Mouse (Mus musculus) midbrain, embryonic 11.5 days (tissue): ENCODE measurements around the gene Sorbs1. TPM values are rescaled to one million over a fixed set of nuclear protein-coding genes. Genes with fewer than 3 reads are reported as not detected.
"Not testable (repeated sequence)": the region's sequence is repeated elsewhere in the genome, so short reads cannot be mapped to it uniquely, and the experiment has no call there.

ENCODE experiments used
- ATAC-seq: fragments of 200-750 bp; cut with Nextera tagmentation; 2 replicates; pipeline ENCODE4 v1.8.0; 2017; ENCODE audit warnings: moderate TSS enrichment, moderate library complexity; ENCODE audit not compliant: low FRiP score
- DNase-seq: peaks from one replicate; pipeline ENCODE4 v3.0.0; 2015; ENCODE audit warnings: low spot score; ENCODE audit errors: missing footprints
- H3K27ac ChIP-seq: fragments of 300-500 bp; sonication (generic); 2 replicates; pipeline ENCODE4 v1.5.1; 2014; ENCODE audit warnings: low read depth, low read length
- H3K27me3 ChIP-seq: fragments of 300-500 bp; sonication (generic); 2 replicates; pipeline ENCODE4 v1.6.1; 2014; ENCODE audit warnings: mild to moderate bottlenecking, low read length, moderate library complexity, mixed read lengths; ENCODE audit not compliant: control insufficient read depth, insufficient read depth
- H3K36me3 ChIP-seq: fragments of 300-500 bp; sonication (generic); 2 replicates; pipeline ENCODE4 v1.6.1; 2014; ENCODE audit warnings: mild to moderate bottlenecking, low read length, moderate library complexity, mixed read lengths; ENCODE audit not compliant: control insufficient read depth, insufficient read depth
- H3K4me1 ChIP-seq: fragments of 300-500 bp; sonication (generic); 2 replicates; pipeline ENCODE4 v1.6.1; 2014; ENCODE audit warnings: low read length; ENCODE audit not compliant: control insufficient read depth, insufficient read depth
- H3K4me2 ChIP-seq: fragments of 300-500 bp; sonication (generic); 2 replicates; pipeline ENCODE4 v1.6.1; 2014; ENCODE audit warnings: mild to moderate bottlenecking, moderate library complexity
- H3K4me3 ChIP-seq: fragments of 300-500 bp; sonication (generic); 2 replicates; pipeline ENCODE4 v1.5.1; 2014; ENCODE audit warnings: low read depth, low read length
- H3K9ac ChIP-seq: fragments of 300-500 bp; sonication (generic); 2 replicates; pipeline ENCODE4 v1.6.1; 2014; ENCODE audit warnings: low read length
- H3K9me3 ChIP-seq: fragments of 300-500 bp; sonication (generic); 2 replicates; pipeline ENCODE4 v1.6.1; 2016; ENCODE audit warnings: low read length; ENCODE audit not compliant: control insufficient read depth
- WGBS: fragments of 180-500 bp; shearing (Covaris S2); extraction: QIAGEN DNeasy Blood & Tissue Kit; methylation state at CpG from one replicate; pipeline ENCODE4 v1.1.7; 2014; 5-methylcytosine and 5-hydroxymethylcytosine counted together
- polyA plus RNA-seq: library from polyadenylated mRNA; unstranded; fragments of >200 nt; fragmentation: Nextera tagmentation; extraction: Ambion mirVana; gene quantifications from 2 replicates; pipeline ENCODE4 v1.2.1, GENCODE M21; 2014

Sorbs1 gene
- 61.0 and 62.6 TPM in 2 replicates for polyA plus RNA-seq

DNA sequence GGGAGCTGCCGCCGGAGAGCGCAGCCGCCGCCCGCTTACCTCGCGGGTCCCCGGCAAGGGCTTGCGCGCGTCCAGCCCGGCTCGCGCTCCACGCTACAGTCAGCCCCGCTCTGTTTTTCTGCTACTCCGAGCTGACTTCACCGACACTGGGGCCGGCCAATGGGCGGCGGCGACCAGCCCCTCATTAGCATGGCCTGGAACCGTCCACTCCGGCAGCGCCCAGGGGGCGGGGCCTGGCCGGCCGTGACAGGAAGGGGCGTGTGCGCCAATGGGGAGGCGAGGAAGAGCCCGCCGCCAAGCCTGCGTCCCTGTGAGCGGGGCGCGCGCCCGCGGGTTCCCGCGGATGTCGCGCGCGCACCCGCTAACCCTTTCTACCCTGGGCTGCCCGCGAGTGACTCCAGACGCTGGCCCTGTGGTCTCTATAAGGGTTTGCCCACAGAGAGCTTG is at the start of gene Sorbs1:
Gene Sorbs1 (minus strand): TSS at position 148 of the 447 bp plus-strand sequence.
- peaks cover 4% of the 10 kb centered on the region; the same call in 1 of the 2 replicates for H3K4me1 ChIP-seq
- H3K27ac ChIP-seq = peak within 1 kb of the TSS; percentile 87
- peak within 1 kb of the TSS; percentile 84 for H3K9ac ChIP-seq
- DNase-seq (peak; percentile 99), ATAC-seq (peak; percentile 99)
- peak within 1 kb of the TSS; percentile 76 for H3K4me3 ChIP-seq
- H3K27me3 ChIP-seq = no peaks in the 10 kb centered on the region
- H3K4me2 ChIP-seq = peak within 1 kb of the TSS; percentile 87
- no peaks in the 10 kb centered on the region for H3K9me3 ChIP-seq
- under 1% methylated on average over 50 of the region's 51 CpGs for WGBS
- H3K36me3 ChIP-seq = no peaks in the 10 kb centered on the region

DNA sequence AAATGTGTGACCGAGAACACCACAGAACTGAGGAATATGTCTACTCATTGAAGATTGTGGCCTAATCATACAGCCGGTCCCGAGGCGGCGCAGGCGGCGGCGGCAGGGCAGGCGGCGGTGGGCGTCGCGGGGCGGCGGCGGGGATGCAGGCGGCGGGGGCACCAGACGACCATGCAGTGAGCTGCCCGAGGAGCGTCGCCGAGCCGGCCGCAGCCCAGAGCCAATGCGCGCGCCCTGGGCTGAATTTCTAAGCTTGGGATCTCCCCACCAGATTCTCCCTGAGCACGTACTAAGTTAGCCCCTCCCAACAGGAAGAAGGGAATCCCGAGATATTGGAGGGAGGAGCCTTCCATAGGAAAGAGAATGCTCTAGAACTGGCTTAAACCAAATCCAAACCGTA is 47.9 kb upstream of the Sorbs1 start:
- not testable (repeated sequence) for H3K27ac ChIP-seq, H3K4me2 ChIP-seq, H3K4me1 ChIP-seq, H3K4me3 ChIP-seq, DNase-seq, H3K9me3 ChIP-seq, H3K9ac ChIP-seq, H3K27me3 ChIP-seq
- ATAC-seq = peak; percentile 70; the same call in 1 of the 2 replicates
- H3K36me3 ChIP-seq = peaks cover 34% of the 10 kb centered on the region
- WGBS = 74% methylated on average over 12 of the region's 31 CpGs

DNA sequence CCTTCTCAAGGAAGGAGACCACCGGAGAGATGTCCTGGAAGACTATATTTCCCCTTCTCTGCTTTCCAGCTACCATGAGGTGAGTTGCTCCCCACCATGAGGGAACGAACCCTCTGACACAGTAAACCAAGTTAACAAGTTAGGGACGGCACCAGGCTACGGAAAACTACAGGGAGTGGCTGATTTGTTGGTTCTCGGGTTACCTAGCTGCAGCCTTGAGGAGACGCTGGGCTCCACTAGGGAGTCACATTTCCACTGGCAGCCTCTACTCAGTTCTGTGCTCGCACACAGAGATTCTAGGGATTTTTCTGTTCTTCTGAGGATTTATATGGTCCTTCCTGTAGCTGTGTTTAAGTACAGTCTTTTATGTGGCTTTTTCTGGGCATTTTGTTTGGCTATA is 42.5 kb upstream of the Sorbs1 start:
- H3K27me3 ChIP-seq = no peaks in the 10 kb centered on the region
- no peak overlapping the region for H3K4me3 ChIP-seq
- no peak overlapping the region for H3K4me2 ChIP-seq
- no peaks in the 10 kb centered on the region for H3K4me1 ChIP-seq
- 91% methylated on average over 7 of the region's 7 CpGs for WGBS
- DNase-seq (no peak), ATAC-seq (no peak)
- H3K27ac ChIP-seq = no peak overlapping the region
- peaks cover 34% of the 10 kb centered on the region for H3K36me3 ChIP-seq
- no peaks in the 10 kb centered on the region for H3K9me3 ChIP-seq
- no peak overlapping the region for H3K9ac ChIP-seq

DNA sequence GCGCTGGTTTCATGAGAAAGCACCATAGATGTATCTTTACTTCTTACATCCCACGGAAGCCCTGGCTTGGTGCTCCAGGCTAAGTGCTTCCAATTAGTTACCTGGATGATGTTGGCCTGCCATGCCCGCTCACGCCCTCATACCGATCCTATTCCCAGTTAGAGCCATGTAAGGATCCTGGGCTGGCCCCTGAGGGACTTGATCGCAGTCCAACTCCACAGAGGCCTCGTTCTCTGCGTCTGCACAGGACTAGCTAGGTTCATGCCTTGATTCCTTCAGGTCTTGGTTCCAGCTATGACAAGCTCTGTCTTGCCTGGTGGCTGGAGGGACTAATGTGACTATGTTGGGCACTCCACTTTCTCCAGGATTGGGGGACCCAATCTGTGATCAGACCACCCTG is 41.6 kb upstream of the Sorbs1 start:
- no peak for DNase-seq
- peaks cover 42% of the 10 kb centered on the region for H3K36me3 ChIP-seq
- H3K4me1 ChIP-seq = 0 out of 2 replicates have a peak, but pooled peaks cover 2% of the 10 kb centered on the region
- H3K27ac ChIP-seq = no peak overlapping the region
- H3K4me2 ChIP-seq = no peak overlapping the region
- H3K9ac ChIP-seq = no peak overlapping the region
- WGBS = 98% methylated on average over 8 of the region's 8 CpGs
- ATAC-seq = no peak
- H3K27me3 ChIP-seq = no peaks in the 10 kb centered on the region
- H3K4me3 ChIP-seq = no peak overlapping the region
- H3K9me3 ChIP-seq = no peaks in the 10 kb centered on the region

DNA sequence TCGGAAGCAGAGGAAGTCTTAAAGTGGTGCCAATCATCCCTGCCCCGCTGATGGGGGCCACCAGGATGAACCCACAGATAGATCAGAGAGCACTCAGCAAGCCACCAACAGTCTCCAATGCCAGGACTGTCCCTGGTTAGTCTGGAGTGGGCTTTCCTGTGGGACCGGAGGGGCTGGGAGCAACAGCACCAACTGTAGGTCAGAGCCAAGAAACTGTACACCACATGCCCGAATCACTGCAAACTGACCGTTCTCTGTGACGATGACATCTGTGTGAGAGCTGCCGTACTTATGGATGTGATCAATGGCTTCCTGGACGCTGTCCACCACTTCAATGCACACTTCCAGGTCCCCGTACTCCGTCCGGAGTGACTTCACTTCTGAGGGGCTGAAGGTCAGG is 40.8 kb upstream of the Sorbs1 start:
- H3K27ac ChIP-seq = no peak overlapping the region
- no peaks in the 10 kb centered on the region for H3K9me3 ChIP-seq
- no peaks in the 10 kb centered on the region for H3K27me3 ChIP-seq
- H3K4me2 ChIP-seq = no peak overlapping the region
- DNase-seq = no peak
- 96% methylated on average over 11 of the region's 11 CpGs for WGBS
- no peak for ATAC-seq
- no peak overlapping the region for H3K9ac ChIP-seq
- H3K4me1 ChIP-seq = 0 out of 2 replicates have a peak, but pooled peaks cover 8% of the 10 kb centered on the region
- H3K4me3 ChIP-seq = no peak overlapping the region
- peaks cover 42% of the 10 kb centered on the region for H3K36me3 ChIP-seq

DNA sequence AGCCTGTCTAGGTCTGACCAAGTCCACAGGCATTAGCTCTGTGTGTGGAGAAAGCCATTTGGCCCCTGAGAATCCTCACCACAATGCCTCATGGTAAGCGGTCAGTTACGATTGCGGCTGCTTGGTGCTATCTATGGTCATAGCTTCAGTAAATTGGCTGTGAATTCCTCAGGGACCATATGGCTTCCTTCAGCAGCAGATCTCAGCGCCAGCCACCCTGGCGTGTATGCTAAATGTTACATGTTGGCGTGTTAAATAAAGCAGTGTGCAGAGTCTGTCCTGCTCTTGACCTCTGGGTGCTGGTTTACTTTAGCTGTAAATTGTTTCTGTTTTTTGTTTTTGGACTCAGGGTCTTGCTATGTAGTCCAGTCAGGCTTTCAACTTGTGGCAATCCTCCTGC is 40.3 kb upstream of the Sorbs1 start:
- no peaks in the 10 kb centered on the region for H3K27me3 ChIP-seq
- DNase-seq (no peak), ATAC-seq (no peak)
- H3K4me3 ChIP-seq = no peak overlapping the region
- no peak overlapping the region for H3K9ac ChIP-seq
- WGBS = 94% methylated on average over 6 of the region's 6 CpGs
- peaks cover 42% of the 10 kb centered on the region for H3K36me3 ChIP-seq
- no peak overlapping the region for H3K27ac ChIP-seq
- peaks cover 9% of the 10 kb centered on the region; the same call in 1 of the 2 replicates for H3K4me1 ChIP-seq
- H3K4me2 ChIP-seq = no peak overlapping the region
- H3K9me3 ChIP-seq = no peaks in the 10 kb centered on the region

DNA sequence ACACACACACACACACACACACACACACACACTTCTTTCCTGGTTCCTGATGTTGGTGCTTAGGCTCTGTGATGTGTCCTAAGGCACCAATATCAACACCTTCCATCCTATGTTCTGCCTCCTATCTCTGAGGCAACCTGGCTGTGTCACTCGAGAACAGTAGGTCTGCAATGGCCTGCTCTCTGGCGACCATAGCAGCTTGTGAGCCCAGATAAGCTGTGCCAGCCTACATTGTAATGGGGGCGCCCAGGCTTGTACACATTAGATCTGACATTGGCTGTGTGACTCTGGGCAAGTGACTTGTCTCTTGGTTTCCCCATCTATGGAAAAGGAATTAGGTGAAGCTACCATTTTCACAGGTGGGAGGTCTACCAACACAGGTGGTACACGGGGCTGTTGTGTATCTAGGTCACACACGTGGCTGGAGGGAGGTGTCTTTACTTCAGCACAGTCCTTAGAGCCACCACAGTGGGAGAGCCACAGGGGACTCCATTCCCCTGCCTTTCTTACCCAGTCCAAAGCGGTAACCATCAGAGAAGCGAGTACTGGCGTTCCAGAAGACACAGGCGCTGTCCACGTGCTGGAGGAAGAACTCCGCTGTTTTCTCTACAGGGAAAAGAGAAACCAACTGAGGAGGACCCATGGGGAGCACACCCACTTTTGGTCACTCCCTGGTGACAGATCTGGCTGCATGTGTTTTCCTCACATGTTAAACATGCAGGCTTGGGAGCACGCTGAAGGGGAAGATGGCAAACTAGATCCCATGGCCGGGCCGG is 39.6 kb upstream of the Sorbs1 start:
- Histone ChIP-seq H3K4me3 (no peak overlapping the region), H3K27me3 (no peaks in the 10 kb centered on the region), H3K36me3 (peaks cover 42% of the 10 kb centered on the region), H3K4me2 (no peak overlapping the region), H3K4me1 (peaks cover 13% of the 10 kb centered on the region; the same call in 1 of the 2 replicates), H3K9me3 (no peaks in the 10 kb centered on the region), H3K9ac (no peak overlapping the region), H3K27ac (no peak overlapping the region)
- no peak for ATAC-seq
- DNase-seq = no peak
- WGBS = 93% methylated on average over 14 of the region's 14 CpGs

DNA sequence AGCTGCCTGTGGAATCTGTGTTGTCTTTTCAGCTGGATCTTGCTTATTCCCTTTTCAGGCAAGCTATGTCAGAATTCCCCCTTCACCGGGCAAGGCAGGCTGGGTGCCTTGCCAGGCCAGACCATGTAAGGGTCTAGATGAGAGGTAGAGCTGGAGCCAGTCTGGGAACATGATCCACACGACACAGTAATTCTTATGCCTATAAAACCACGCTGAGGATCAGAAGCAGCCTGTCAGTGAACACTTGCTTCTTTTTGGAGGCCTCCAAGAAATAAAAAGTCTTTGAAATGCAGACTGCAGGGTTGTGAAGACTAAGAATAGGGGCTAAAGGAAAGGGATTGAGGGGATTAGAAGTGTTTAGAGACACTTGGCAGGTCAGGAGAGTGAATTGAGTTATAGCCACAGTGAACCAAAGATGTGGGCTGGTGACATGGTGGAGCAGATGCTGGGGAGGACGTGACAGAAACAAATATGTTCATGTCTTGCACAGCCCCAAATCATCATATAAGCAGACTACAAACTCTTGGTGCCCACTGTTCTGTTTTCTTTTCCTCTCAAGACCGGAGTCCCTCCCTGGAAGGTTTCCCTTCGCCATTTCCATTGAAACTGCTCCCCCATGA is 36.0 kb upstream of the Sorbs1 start:
- WGBS = 35% methylated on average over 6 of the region's 6 CpGs
- no peak overlapping the region for H3K27ac ChIP-seq
- no peaks in the 10 kb centered on the region for H3K27me3 ChIP-seq
- H3K4me1 ChIP-seq = peaks cover 13% of the 10 kb centered on the region; the same call in 1 of the 2 replicates
- H3K9ac ChIP-seq = no peak overlapping the region
- DNase-seq (peak; percentile 86), ATAC-seq (no peak)
- no peak overlapping the region for H3K4me3 ChIP-seq
- peaks cover 25% of the 10 kb centered on the region for H3K36me3 ChIP-seq
- no peak overlapping the region for H3K4me2 ChIP-seq
- no peaks in the 10 kb centered on the region for H3K9me3 ChIP-seq
